Mouse (Mus musculus) ES-Bruce4 (cell line): ENCODE results near the gene Cd3d.

Experiments
- CTCF ChIP-seq: IDR thresholded peaks from one replicate; pipeline ENCODE4 v1.8.1; 2011; ENCODE audit warnings: low read depth, low read length
- EP300 ChIP-seq: IDR thresholded peaks from 2 replicates; pipeline ENCODE4 v1.6.1; 2011; ENCODE audit warnings: low read depth, low read length; ENCODE audit not compliant: insufficient read depth
- POLR2A ChIP-seq: IDR thresholded peaks from one replicate; pipeline ENCODE4 v1.8.1; 2011; ENCODE audit warnings: low read length; ENCODE audit not compliant: insufficient read depth

- TF ChIP-seq CTCF (no peak), EP300 (no peak), POLR2A (no peak)
These were observed 10.7 kb downstream of the Cd3d start for GRCm38 (mm10) chr9:44992271-44992670.
